Mouse (Mus musculus) heart, embryonic 11.5 days (tissue): ENCODE results near the gene Fgfrl1. TPM values are rescaled to one million over a fixed set of nuclear protein-coding genes. Genes with fewer than 3 reads are reported as not detected.

ENCODE experiments used
- polyA plus RNA-seq: library from polyadenylated mRNA; unstranded; fragments of >200 nt; fragmentation: Nextera tagmentation; extraction: Ambion mirVana; gene quantifications from 2 replicates; pipeline ENCODE4 v1.2.1, GENCODE M21; 2014

The Fgfrl1 gene
- polyA plus RNA-seq, 1 experiment from 2014 or later = 28.0 TPM

Other genes with a start within 250 kb of the Fgfrl1 start
- 0.08 and 0.27 TPM in 2 replicates for gene Mfsd7a, start 243.5 kb upstream of the Fgfrl1 start, polyA plus RNA-seq
- 24.4 and 24.6 TPM in 2 replicates for gene Pcgf3, start 231.2 kb upstream of the Fgfrl1 start, polyA plus RNA-seq
- gene Cplx1, start 142.4 kb upstream of the Fgfrl1 start, polyA plus RNA-seq = 0.59 and 0.93 TPM in 2 replicates
- 29.4 and 32.1 TPM in 2 replicates for gene Gak, start 62.6 kb upstream of the Fgfrl1 start, polyA plus RNA-seq
- 20.0 and 22.2 TPM in 2 replicates for gene Tmem175, start 62.6 kb upstream of the Fgfrl1 start, polyA plus RNA-seq
- 14.4 and 15.2 TPM in 2 replicates for gene Idua, start 32.1 kb upstream of the Fgfrl1 start, polyA plus RNA-seq
- gene Dgkq, start 22.7 kb upstream of the Fgfrl1 start, polyA plus RNA-seq = 5.6 and 6.3 TPM in 2 replicates
- gene Slc26a1, start 16.8 kb upstream of the Fgfrl1 start, polyA plus RNA-seq = 0.70 and 1.2 TPM in 2 replicates
- gene Rnf212, start 82.6 kb downstream of the Fgfrl1 start, polyA plus RNA-seq = 2.9 and 4.1 TPM in 2 replicates
- not detected in 2 replicates for gene Tmed11, start 103.0 kb downstream of the Fgfrl1 start, polyA plus RNA-seq
- gene Vmn2r8, start 116.5 kb downstream of the Fgfrl1 start, polyA plus RNA-seq = not detected in 2 replicates
- gene Vmn2r9, start 160.2 kb downstream of the Fgfrl1 start, polyA plus RNA-seq = not detected in 2 replicates